In genomic region chr12:4914944-4915343, GRCm38 (mm10) we compare ENCODE assay signal across 25 mouse cellular contexts.
"Had no signal": no experiment of that assay in that cellular context is flagged by ENCODE, and none has a peak within 500 bp of the region (broad histone marks: within the 10 kb centered on the region; RNA-seq: fewer than 3 reads in every experiment).

No protein-coding gene starts in this region.

- H3K27ac ChIP-seq: gastrocnemius, adult 2 months; heart, embryonic 10.5 days; hindbrain, embryonic 13.5 days; hindbrain, embryonic 15.5 days; hindbrain, postnatal 0 days; kidney, embryonic 15.5 days; kidney, postnatal 0 days; left cerebral cortex, adult 2 months; limb, embryonic 10.5 days; limb, embryonic 12.5 days; liver, embryonic 13.5 days; liver, embryonic 15.5 days had no signal

- DNase-seq: gastrocnemius, adult 2 months; gastrocnemius, postnatal 10 days; gastrocnemius, postnatal 25 days; heart, adult 18-20 months; heart, postnatal 10 days; heart, postnatal 36 days; kidney, adult 11 months; kidney, adult 2 months; kidney, adult 9 months; kidney, postnatal 14 days; kidney, postnatal 36 days; layer of hippocampus, adult 9-11 months; liver; liver, embryonic 13.5 days had no signal

- H3K9ac ChIP-seq: heart, embryonic 12.5 days; hindbrain, embryonic 13.5 days; hindbrain, embryonic 15.5 days; kidney, embryonic 15.5 days; limb, embryonic 12.5 days; liver, embryonic 13.5 days; liver, embryonic 15.5 days had no signal

- H3K27me3 ChIP-seq: heart, embryonic 12.5 days; hindbrain, embryonic 13.5 days; hindbrain, embryonic 15.5 days; kidney, embryonic 15.5 days; limb, embryonic 12.5 days; liver, embryonic 13.5 days; liver, embryonic 15.5 days had no signal

- H3K9me3 ChIP-seq: heart, embryonic 10.5 days; heart, embryonic 12.5 days; hindbrain, embryonic 13.5 days; hindbrain, embryonic 15.5 days; kidney, embryonic 15.5 days; limb, embryonic 10.5 days; limb, embryonic 12.5 days; liver, embryonic 13.5 days; liver, embryonic 15.5 days had no signal

- H3K4me1 ChIP-seq: heart, embryonic 10.5 days had no signal

- H3K4me3 ChIP-seq: gastrocnemius, adult 2 months; heart, embryonic 10.5 days; heart, embryonic 12.5 days; hindbrain, embryonic 13.5 days; hindbrain, embryonic 15.5 days; kidney, embryonic 15.5 days; left cerebral cortex, adult 2 months; limb, embryonic 10.5 days; limb, embryonic 12.5 days; liver, embryonic 13.5 days; liver, embryonic 15.5 days had no signal

- H3K36me3 ChIP-seq: heart, embryonic 10.5 days; heart, embryonic 12.5 days; hindbrain, embryonic 13.5 days; hindbrain, embryonic 15.5 days; kidney, embryonic 15.5 days; limb, embryonic 10.5 days; limb, embryonic 12.5 days; liver, embryonic 13.5 days; liver, embryonic 15.5 days had no signal
